Mouse (Mus musculus): Measurements from ENCODE around the gene Cnpy1. TPM values are rescaled to one million over a fixed set of nuclear protein-coding genes. Genes with fewer than 3 reads are reported as not detected.

Gene Cnpy1
- not detected for total RNA-seq (2021)
- long read RNA-seq, experiment 1 = 0 reads
- long read RNA-seq, experiment 2 = 0 reads

DNA sequence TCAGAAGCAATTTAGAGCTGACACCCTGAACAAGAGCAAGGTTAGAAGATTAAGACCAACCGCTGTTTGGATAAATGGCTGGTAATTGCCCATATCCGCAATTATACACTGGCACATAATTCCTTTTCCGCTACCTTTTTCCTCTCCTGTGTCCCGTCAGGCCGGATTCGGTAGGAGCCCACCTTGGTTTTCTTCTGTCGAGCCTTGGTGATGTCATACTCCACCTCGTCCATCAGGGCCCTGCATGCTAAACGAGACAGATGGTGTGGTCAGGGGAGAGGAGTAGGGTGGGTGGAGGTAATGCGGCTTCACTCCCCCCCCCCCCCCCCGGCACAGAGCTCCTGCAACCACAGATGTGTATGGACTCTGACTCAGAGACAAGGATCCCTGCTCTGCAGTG lies at the start of gene Cnpy1:
Cnpy1 (minus strand) TSS at position 233 of the 400 bp plus-strand sequence.
- no peak for DNase-seq

DNA sequence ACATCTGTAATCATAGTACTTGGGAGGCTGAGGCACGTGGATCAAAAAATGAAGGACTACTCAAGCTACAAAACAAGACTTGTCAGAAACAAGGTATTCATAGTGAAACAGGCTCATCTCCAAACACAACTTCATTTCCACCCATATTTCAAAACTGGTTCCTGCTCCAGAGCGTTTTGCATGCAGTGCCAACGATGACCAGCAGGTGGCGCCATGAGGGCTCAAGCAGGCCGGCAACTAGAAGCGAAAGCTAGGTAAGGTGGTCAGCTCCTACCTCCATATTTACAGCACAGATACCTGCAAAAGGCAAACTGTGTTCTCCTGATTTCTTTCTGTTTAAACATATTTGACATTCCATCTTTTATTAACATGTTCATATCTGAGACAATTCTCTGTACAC lies 48.4 kb upstream of the Cnpy1 start:
- DNase-seq = peak; percentile 87 to 89

GRCm38 (mm10) chr5:28292281-28292680 lies 46.7 kb upstream of the Cnpy1 start:
- no peak for DNase-seq

DNA sequence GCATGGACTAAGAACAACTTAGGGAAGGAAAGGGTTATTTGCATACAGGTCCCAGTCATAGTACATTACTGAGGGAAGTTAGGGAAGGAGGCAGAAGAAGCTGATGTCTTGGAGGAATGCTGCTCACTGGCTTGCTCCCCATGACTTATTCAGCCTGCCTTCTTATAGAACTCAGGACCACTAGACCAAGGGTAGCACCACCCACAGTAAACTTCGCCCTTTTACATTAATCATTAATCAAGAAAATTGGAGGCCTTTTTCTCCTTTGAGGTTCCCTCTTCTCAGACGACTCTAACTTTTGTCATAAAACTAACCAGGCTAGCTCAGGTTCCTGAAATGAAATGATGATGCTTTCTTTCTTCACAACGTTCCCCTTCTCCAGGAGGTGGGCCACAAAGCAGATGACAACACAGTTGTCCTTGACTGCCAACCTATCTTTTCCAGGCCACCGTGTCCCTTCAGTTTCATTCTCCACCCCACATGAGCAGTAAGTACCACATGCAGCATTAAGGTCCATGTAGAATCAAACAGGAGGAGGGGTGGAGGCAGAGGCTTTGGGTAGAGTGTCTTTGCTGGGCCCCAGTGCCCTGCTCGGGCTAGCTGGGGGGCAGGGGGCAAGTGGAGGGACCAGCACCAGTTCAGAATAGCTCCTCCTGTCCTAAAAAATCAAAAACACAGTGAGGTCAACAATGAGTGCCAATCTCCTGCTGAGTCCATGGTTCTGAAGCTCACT lies 45.7 kb upstream of the Cnpy1 start:
- no peak for DNase-seq

DNA sequence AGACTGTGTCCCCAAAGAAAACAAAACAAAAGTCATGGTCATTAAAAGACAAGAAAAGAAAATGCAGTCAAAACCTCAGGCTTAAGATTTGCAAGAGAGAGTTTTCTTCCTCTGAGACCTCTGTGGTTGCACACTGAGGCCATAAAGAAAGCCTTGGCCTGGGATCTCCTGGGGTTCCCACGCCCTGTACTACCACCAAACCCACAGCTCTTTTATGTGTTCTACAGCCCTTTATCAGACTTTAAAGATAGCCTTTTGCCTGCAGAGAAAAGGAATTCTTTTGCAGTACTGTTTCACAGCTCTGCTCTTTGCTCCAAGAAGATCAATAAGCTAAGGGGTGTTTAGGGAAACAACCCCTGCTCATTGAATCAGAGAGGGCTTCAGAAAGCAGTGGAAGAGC lies 45.0 kb upstream of the Cnpy1 start:
- DNase-seq = no peak

GRCm38 (mm10) chr5:28289111-28289510 lies 43.5 kb upstream of the Cnpy1 start:
- no peak for DNase-seq

- DNase-seq = no peak
Observed at GRCm38 (mm10) chr5:28277279-28277678, 31.7 kb upstream of the Cnpy1 start.

- DNase-seq = no peak
Observed at GRCm38 (mm10) chr5:28272836-28273235, 27.2 kb upstream of the Cnpy1 start.

DNA sequence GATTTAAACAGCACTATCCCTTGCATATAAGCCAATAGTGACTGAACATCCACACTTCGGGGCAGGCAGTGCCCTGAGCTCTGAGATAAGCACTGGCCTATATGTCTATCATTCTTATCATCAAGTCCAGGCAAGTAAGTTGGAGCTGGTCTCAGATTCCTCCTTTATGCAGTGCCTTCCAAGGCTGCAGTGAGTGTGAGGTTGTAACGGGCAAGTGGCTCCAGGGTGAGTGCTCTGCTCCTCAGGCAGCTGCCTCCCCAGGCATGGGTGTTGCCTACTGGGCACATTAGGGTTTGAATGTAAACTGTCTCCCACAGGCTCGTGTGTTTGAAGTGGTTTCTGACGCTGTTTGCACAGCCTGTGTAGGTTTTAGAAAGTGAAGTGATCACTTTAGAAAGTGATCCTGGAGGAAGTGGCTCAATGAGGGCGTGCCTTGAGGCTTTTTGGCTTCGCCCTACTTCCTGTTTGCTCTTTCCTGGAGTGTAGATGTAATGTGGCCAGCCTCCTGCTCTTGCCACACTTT lies 23.9 kb upstream of the Cnpy1 start:
- no peak for DNase-seq

DNA sequence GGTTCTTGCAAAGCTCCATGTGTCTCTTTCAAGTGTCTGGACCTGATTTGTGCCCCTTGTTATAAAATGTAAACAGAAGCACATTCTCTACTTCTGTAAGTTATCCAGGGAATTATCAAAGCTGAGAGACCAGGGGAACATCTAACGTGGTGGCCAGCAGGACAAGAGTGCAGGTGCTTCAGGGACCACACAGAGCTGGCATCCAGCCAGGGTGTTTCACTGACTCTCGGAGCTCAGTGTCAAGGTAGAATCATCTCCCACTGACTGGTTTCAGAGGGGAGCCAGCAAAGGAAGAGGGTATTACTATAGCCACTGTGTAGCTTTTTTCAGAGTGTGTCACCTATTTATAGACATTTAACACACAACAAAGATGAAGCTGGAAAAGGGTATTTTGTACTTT lies 22.0 kb upstream of the Cnpy1 start:
- no peak for DNase-seq

DNA sequence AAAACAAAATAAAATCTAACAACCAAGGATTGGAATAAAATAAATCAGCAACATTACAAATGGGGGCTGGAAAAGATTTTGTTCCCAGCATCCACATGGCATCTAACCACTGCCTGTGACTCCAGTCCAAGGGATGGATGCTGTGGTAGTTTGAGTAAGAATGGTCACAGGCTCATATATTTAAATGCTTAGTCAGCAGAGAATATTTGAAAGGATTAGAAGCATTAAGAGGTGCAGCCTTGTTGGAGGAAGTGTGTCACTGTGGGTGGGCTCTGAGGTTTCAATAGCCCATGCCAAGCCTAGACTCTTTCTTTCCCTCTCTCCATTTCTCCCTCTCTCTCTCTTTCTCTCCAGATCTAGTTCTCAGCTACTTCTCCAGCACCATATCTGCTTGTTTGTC lies 20.0 kb upstream of the Cnpy1 start:
- DNase-seq = no peak

GRCm38 (mm10) chr5:28263852-28264251 lies 18.2 kb upstream of the Cnpy1 start:
- DNase-seq = no peak

DNA sequence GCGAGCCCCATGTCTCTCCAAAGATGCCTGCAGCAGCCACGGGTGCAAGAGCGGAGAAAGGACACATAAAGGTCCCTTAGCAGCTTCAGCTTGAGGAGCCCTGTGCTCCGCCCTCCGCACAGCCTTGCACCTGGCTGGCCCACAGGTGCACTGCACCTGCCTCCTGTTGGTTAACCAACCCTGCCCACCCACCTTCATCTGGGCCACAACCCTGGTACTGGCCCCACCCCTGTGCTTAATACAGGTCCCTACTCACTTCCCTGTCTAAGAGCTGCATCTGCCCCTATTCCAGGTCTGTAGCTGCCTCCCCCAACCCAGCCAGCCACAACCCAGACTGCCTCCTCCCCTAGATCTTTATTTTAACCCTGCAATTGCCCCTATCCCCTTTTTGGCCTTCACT lies 16.5 kb upstream of the Cnpy1 start:
- no peak for DNase-seq

GRCm38 (mm10) chr5:28259939-28260338 lies 14.3 kb upstream of the Cnpy1 start:
- no peak for DNase-seq

- DNase-seq = no peak
Observed at GRCm38 (mm10) chr5:28259385-28259784, 13.8 kb upstream of the Cnpy1 start.

DNA sequence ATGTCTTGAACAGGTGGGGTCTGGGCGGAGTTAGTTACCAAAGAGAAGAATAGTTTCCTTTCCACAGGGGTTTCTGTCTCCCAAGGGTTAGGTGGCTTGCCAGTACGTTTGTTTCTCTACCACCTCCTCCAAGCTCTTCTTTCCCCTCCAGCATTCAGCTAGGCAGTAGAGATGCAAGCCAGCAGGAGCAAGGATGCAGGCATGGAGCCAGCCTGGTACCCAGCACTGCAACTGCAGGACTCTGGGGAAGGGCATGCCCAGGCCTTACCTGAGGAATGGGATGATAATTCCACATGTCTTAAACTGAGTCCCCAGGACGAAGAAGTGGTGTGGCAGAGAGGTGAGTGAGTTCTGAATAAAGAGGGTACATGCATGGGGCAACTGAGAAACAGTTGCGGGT lies 12.2 kb upstream of the Cnpy1 start:
- DNase-seq = no peak

- DNase-seq = no peak
Observed at GRCm38 (mm10) chr5:28252999-28253398, 7.4 kb upstream of the Cnpy1 start.

- DNase-seq = no peak
Observed at GRCm38 (mm10) chr5:28252260-28252659, 6.7 kb upstream of the Cnpy1 start.

- DNase-seq = no peak
Observed at GRCm38 (mm10) chr5:28251211-28251764, 5.7 kb upstream of the Cnpy1 start.

DNA sequence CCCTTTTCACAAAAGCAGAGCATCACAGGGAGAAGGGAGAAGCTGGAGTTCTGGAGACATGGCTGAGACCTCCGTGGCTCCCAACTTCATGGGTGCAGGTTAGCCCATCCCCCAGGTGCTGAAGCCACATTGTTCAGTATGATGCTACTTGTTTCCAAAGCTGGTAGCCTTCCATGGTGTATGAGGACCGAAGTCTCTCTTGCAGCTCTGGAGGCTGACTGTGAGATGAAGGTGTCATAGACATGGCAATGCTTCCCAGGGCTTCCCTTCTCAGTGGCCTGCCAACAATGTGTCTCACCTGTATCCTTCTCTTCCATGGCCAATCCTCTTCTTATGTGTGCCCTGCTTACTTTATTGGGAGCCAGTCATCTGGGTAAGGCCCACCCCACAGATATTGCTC lies 4.9 kb upstream of the Cnpy1 start:
- DNase-seq = no peak

DNA sequence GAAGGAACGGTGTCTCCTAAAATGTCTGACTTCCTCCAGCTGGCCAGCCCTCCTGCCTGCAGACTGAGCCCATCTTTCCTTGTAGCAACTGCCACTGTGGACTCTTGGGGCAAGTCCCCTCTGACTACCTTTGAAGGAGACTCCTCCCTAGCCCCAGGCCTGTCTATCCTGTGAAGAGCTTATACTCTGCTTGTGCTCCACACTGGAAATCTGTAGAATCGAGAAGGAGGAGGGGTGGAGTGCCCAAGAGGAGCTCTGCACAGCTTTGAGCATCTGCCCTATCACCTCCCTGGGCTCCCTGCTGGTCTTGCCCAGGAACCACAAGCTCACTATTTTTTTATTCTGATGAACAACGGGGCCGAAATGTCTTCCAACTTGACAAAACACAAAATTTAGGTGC lies 485 bp downstream of the Cnpy1 start:
- DNase-seq = no peak

DNA sequence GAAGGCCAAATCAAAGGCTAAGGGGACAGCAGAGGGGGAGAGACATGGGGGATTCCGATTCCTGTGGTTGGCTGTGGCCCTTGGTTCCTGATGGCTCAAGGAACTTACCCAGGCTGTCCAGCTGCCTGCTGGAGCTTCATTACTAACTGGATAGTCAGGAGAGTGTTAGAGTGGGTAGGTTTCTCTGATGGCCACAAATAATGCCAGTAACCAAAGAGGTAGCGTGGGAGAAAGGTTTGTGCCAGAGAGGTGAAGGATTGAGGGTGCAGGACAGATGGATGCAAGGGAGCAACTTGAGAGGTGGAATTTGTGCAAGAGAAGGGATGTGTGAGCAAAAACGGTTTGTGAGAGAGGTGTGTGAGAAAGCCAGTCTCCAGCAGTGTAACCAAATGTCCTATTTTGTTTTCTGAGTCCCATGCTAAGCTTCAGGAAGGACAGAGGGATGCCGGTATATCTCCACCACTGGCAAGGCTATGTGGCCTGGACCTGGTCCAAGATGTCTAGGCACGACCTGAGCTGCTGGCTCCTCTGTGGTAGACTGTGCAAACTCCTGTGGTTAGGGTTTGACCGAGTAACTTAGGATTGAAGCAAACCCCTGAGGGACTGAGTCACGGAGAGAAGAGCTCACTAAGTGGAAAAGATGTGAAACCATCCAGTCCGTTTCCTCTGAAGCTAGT lies 2.0 kb downstream of the Cnpy1 start:
- peak in 1 of 2 experiments; percentile 2 for DNase-seq

DNA sequence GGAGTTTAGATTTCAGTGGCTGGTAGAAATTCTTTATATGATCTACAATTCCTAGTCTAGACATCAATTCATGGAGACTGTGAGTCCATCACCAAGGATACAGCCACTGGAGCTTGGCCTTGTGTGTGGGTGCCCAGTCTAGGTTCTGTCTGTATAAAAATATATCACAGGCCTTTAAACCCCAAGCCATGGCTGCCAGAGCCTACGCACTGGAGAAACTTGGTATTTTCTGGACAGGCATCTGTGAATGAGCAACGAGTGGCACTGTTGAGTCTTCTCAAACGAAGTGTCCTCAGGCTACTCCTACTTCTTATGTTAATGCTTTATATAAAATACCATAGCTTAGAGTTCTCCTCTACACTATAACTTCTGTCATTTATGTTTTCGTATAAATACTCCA lies 4.2 kb downstream of the Cnpy1 start:
- no peak for DNase-seq
